In genomic region chr7:34919809-34920208, GRCm38 (mm10) we compare ENCODE assay signal across 8 mouse cellular contexts. TPM values are rescaled to one million over a fixed set of nuclear protein-coding genes. Genes with fewer than 3 reads are reported as not detected.
A peak's percentile ranks its signal among the peaks of the same experiment; 100 is the strongest.
DNase-seq lines count a peak whose midpoint lies in the region; ATAC-seq lines count a peak whose summit lies in the region.

No protein-coding gene starts in this region.

- peak; percentile 22 to 28 for DNase-seq in heart, postnatal 36 days
- DNase-seq in heart, adult 9 months (ENCODE audit: low spot score in 2 of 2): no peak
- DNase-seq in adrenal gland, postnatal 10 days: peak; percentile 39
- DNase-seq in kidney, adult 9 months: peak; percentile 67
- no peak for DNase-seq in urinary bladder, postnatal 14 days (ENCODE audit: low spot score)
- DNase-seq in left cerebral cortex, adult 18-20 months (ENCODE audit: low spot score in 2 of 2): no peak

- peak; percentile 47 for ATAC-seq in CD4-positive, CD25-positive, alpha-beta regulatory T cell, adult 4 months
- ATAC-seq in megakaryocyte-erythroid progenitor cell, adult 5-6 weeks (replicated peaks; ENCODE audit: low FRiP score, low TSS enrichment, poor library complexity, severe bottlenecking): peak; percentile 79

- intact Hi-C loops in heart, postnatal 36 days (cut with DNase I): no loop called here

RNA-seq across cellular contexts. Expression of gene Pepd, which starts 7.6 kb away (rescaled TPM):
- 10 to 100 TPM; 24.1 to 25.9 TPM for total RNA-seq in heart, postnatal 36 days (2021)
- 10 to 100 TPM; 49.8 to 70.8 TPM for polyA plus RNA-seq in CD4-positive, CD25-positive, alpha-beta regulatory T cell, adult 4 months (2017; shearing (Covaris generic))
- 10 to 100 TPM; 56.6 to 58.9 TPM for total RNA-seq in adrenal gland, postnatal 10 days (2021)
- 20.8 and 35.4 TPM in 2 replicates for total RNA-seq in megakaryocyte-erythroid progenitor cell, adult 5-6 weeks (2014; fragmentation: Nextera tagmentation)
- 28.5 and 31.1 TPM in 2 replicates for total RNA-seq in megakaryocyte-erythroid progenitor cell, adult 5-6 weeks (2017)
- 10 to 100 TPM; 29.8 to 34.4 TPM for total RNA-seq in left cerebral cortex, adult 18-20 months (2021)

Comparison
In these comparisons a context has a peak if more than half of its experiments do, and no peak if none do; other contexts are left out.
1. DNase-seq: peak in heart, postnatal 36 days (2 of 2), adrenal gland, postnatal 10 days (single experiment) and kidney, adult 9 months (single experiment); none in heart, adult 9 months (0 of 2), urinary bladder, postnatal 14 days (single experiment) and left cerebral cortex, adult 18-20 months (0 of 2).